In genomic region chr1:105891032-105891725, GRCm38 (mm10) we compare ENCODE assay signal across 8 mouse cellular contexts.
DNase-seq lines count a peak whose midpoint lies in the region; ATAC-seq lines count a peak whose summit lies in the region.

No protein-coding gene starts in this region.

- no peaks in the 10 kb centered on the region for H3K27me3 ChIP-seq in hindbrain, embryonic 11.5 days (ENCODE audit: control insufficient read depth, insufficient read depth, low read length)
- no peaks in the 10 kb centered on the region for H3K27me3 ChIP-seq in hindbrain, embryonic 12.5 days
- no peaks in the 10 kb centered on the region for H3K27me3 ChIP-seq in kidney, embryonic 14.5 days (ENCODE audit: control insufficient read depth, insufficient read depth, low read length)
- no peaks in the 10 kb centered on the region; the same call in 1 of the 2 replicates for H3K27me3 ChIP-seq in limb, embryonic 13.5 days

- 48% methylated on average over 15 of the region's 15 CpGs for WGBS in hindbrain, embryonic 11.5 days
- 41% methylated on average over 15 of the region's 15 CpGs for WGBS in hindbrain, embryonic 12.5 days
- WGBS in kidney, embryonic 14.5 days, result 29% methylated on average over 15 of the region's 15 CpGs
- WGBS in limb, embryonic 13.5 days, result 35% methylated on average over 15 of the region's 15 CpGs

- no peaks in the 10 kb centered on the region for H3K36me3 ChIP-seq in hindbrain, embryonic 11.5 days (ENCODE audit: control insufficient read depth, insufficient read depth, low read length)
- no peaks in the 10 kb centered on the region for H3K36me3 ChIP-seq in hindbrain, embryonic 12.5 days
- H3K36me3 ChIP-seq in kidney, embryonic 14.5 days (ENCODE audit: control insufficient read depth, insufficient read depth, low read length), result no peaks in the 10 kb centered on the region
- H3K36me3 ChIP-seq in limb, embryonic 13.5 days, result no peaks in the 10 kb centered on the region

- DNase-seq in hindbrain, embryonic 11.5 days (ENCODE audit: low spot score), result peak; percentile 87
- peak; percentile 91 to 96 for DNase-seq in cerebellum, postnatal 25 days
- DNase-seq in gastrocnemius, postnatal 4 days (ENCODE audit: low spot score in 2 of 2), result peak; percentile 81 to 91
- peak; percentile 91 for DNase-seq in naive thymus-derived CD4-positive, alpha-beta T cell, adult 2 months (ENCODE audit: low read depth)
- peak; percentile 76 to 91 for DNase-seq in spleen, postnatal 4 days (ENCODE audit: low spot score in 2 of 2)

- no peak overlapping the region for H3K9ac ChIP-seq in hindbrain, embryonic 11.5 days (ENCODE audit: low read depth, low read length)
- H3K9ac ChIP-seq in hindbrain, embryonic 12.5 days, result no peak overlapping the region
- no peak overlapping the region for H3K9ac ChIP-seq in kidney, embryonic 14.5 days (ENCODE audit: low read depth, low read length)
- no peak overlapping the region for H3K9ac ChIP-seq in limb, embryonic 13.5 days

- H3K4me3 ChIP-seq in hindbrain, embryonic 11.5 days (ENCODE audit: low read depth, low read length), result no peak overlapping the region
- H3K4me3 ChIP-seq in hindbrain, embryonic 12.5 days, result no peak overlapping the region
- H3K4me3 ChIP-seq in kidney, embryonic 14.5 days (ENCODE audit: low read length), result no peak overlapping the region
- no peak overlapping the region for H3K4me3 ChIP-seq in limb, embryonic 13.5 days

- H3K4me1 ChIP-seq in hindbrain, embryonic 11.5 days (replicated peaks; ENCODE audit: control insufficient read depth, insufficient read depth, low read length), result no peaks in the 10 kb centered on the region
- H3K4me1 ChIP-seq in hindbrain, embryonic 12.5 days, result no peaks in the 10 kb centered on the region
- no peaks in the 10 kb centered on the region for H3K4me1 ChIP-seq in kidney, embryonic 14.5 days (ENCODE audit: control insufficient read depth, insufficient read depth, low read length)
- no peaks in the 10 kb centered on the region for H3K4me1 ChIP-seq in limb, embryonic 13.5 days

- H3K9me3 ChIP-seq in hindbrain, embryonic 11.5 days (ENCODE audit: control insufficient read depth, low read length), result no peaks in the 10 kb centered on the region
- no peaks in the 10 kb centered on the region for H3K9me3 ChIP-seq in hindbrain, embryonic 12.5 days (replicated peaks)
- no peaks in the 10 kb centered on the region for H3K9me3 ChIP-seq in kidney, embryonic 14.5 days (ENCODE audit: control insufficient read depth, low read length)
- H3K9me3 ChIP-seq in limb, embryonic 13.5 days, result no peaks in the 10 kb centered on the region

- no peak overlapping the region for H3K27ac ChIP-seq in hindbrain, embryonic 11.5 days (ENCODE audit: low read depth, low read length)
- H3K27ac ChIP-seq in hindbrain, embryonic 12.5 days, result no peak overlapping the region
- H3K27ac ChIP-seq in kidney, embryonic 14.5 days (ENCODE audit: low read depth, low read length), result no peak overlapping the region
- H3K27ac ChIP-seq in limb, embryonic 13.5 days, result no peak overlapping the region

- peak; percentile 59 for ATAC-seq in hindbrain, embryonic 11.5 days (ENCODE audit: low FRiP score)
- no peak for ATAC-seq in hindbrain, embryonic 12.5 days (ENCODE audit: low FRiP score)
- peak; percentile 74; the same call in 1 of the 2 replicates for ATAC-seq in kidney, embryonic 14.5 days (ENCODE audit: low FRiP score, low TSS enrichment)
- ATAC-seq in limb, embryonic 13.5 days (ENCODE audit: low FRiP score, low read depth), result peak; percentile 41; the same call in 1 of the 2 replicates

- no peak overlapping the region for H3K4me2 ChIP-seq in hindbrain, embryonic 11.5 days (replicated peaks; ENCODE audit: low read depth, low read length)
- H3K4me2 ChIP-seq in hindbrain, embryonic 12.5 days (replicated peaks), result no peak overlapping the region
- no peak overlapping the region for H3K4me2 ChIP-seq in kidney, embryonic 14.5 days (replicated peaks; ENCODE audit: low read depth, low read length)
- no peak overlapping the region for H3K4me2 ChIP-seq in limb, embryonic 13.5 days (replicated peaks)
